Mouse (Mus musculus) intestine, embryonic 15.5 days (tissue): ENCODE data around the gene She. TPM values are rescaled to one million over a fixed set of nuclear protein-coding genes. Genes with fewer than 3 reads are reported as not detected.

Source experiments
- ATAC-seq: fragments of 200-750 bp; cut with Nextera tagmentation; 2 replicates; pipeline ENCODE4 v1.8.0; 2017; ENCODE audit warnings: moderate TSS enrichment, moderate library complexity
- H3K27ac ChIP-seq: fragments of 300-500 bp; sonication (generic); 2 replicates; pipeline ENCODE4 v1.5.1; 2015; ENCODE audit warnings: mild to moderate bottlenecking, inconsistent platforms
- H3K27me3 ChIP-seq: fragments of 300-500 bp; sonication (generic); replicated peaks from 2 replicates; pipeline ENCODE4 v1.6.1; 2015; ENCODE audit warnings: inconsistent platforms
- H3K36me3 ChIP-seq: fragments of 300-500 bp; sonication (generic); 2 replicates; pipeline ENCODE4 v1.6.1; 2015; ENCODE audit warnings: inconsistent platforms
- H3K4me1 ChIP-seq: fragments of 300-500 bp; sonication (generic); replicated peaks from 2 replicates; pipeline ENCODE4 v1.6.1; 2015; ENCODE audit warnings: inconsistent platforms
- H3K4me2 ChIP-seq: fragments of 300-500 bp; sonication (generic); replicated peaks from 2 replicates; pipeline ENCODE4 v1.6.1; 2015; ENCODE audit warnings: mild to moderate bottlenecking, inconsistent platforms
- H3K4me3 ChIP-seq: fragments of 300-500 bp; sonication (generic); replicated peaks from 2 replicates; pipeline ENCODE4 v1.5.1; 2015; ENCODE audit warnings: inconsistent platforms
- H3K9ac ChIP-seq: fragments of 300-500 bp; sonication (generic); 2 replicates; pipeline ENCODE4 v1.6.1; 2015; ENCODE audit warnings: inconsistent platforms
- H3K9me3 ChIP-seq: fragments of 300-500 bp; sonication (generic); 2 replicates; pipeline ENCODE4 v1.6.1; 2016; ENCODE audit warnings: inconsistent platforms
- WGBS: fragments of 180-500 bp; shearing (Covaris S2); methylation state at CpG from one replicate; pipeline ENCODE4 v1.1.7; 2015; 5-methylcytosine and 5-hydroxymethylcytosine counted together
- polyA plus RNA-seq: library from polyadenylated mRNA; unstranded; fragments of >200 nt; fragmentation: Nextera tagmentation; extraction: Ambion mirVana; gene quantifications from 2 replicates; pipeline ENCODE4 v1.2.1, GENCODE M21; 2015

Gene She
- polyA plus RNA-seq, 1 experiment from 2014 or later = 3.8 TPM

GRCm38 (mm10) chr3:89800774-89801506 is 30.2 kb upstream of the She start:
- WGBS = 64% methylated on average over 5 of the region's 5 CpGs
- H3K4me3 ChIP-seq = no peak overlapping the region
- H3K27me3 ChIP-seq = no peaks in the 10 kb centered on the region
- ATAC-seq = no peak
- H3K4me2 ChIP-seq = no peak overlapping the region
- no peaks in the 10 kb centered on the region for H3K9me3 ChIP-seq
- H3K36me3 ChIP-seq = no peaks in the 10 kb centered on the region
- H3K27ac ChIP-seq = no peak overlapping the region
- H3K9ac ChIP-seq = no peak overlapping the region
- peaks cover 9% of the 10 kb centered on the region; the same call in 1 of the 2 replicates for H3K4me1 ChIP-seq

GRCm38 (mm10) chr3:89801507-89801847 is 29.7 kb upstream of the She start:
- Histone ChIP-seq H3K27ac (no peak overlapping the region), H3K4me2 (no peak overlapping the region), H3K9me3 (no peaks in the 10 kb centered on the region), H3K9ac (no peak overlapping the region), H3K4me3 (no peak overlapping the region), H3K4me1 (peaks cover 7% of the 10 kb centered on the region; the same call in 1 of the 2 replicates), H3K36me3 (no peaks in the 10 kb centered on the region), H3K27me3 (no peaks in the 10 kb centered on the region)
- WGBS = 10% methylated on average over 3 of the region's 3 CpGs
- ATAC-seq = peak; percentile 78; the same call in 1 of the 2 replicates

- Histone ChIP-seq H3K4me3 (no peak overlapping the region), H3K36me3 (no peaks in the 10 kb centered on the region), H3K27me3 (no peaks in the 10 kb centered on the region), H3K4me1 (peaks cover 7% of the 10 kb centered on the region; the same call in 1 of the 2 replicates), H3K9me3 (no peaks in the 10 kb centered on the region), H3K9ac (no peak overlapping the region), H3K27ac (no peak overlapping the region), H3K4me2 (no peak overlapping the region)
- 77% methylated on average over 15 of the region's 15 CpGs for whole genome bisulfite sequencing
- no peak for ATAC-seq
Observed at GRCm38 (mm10) chr3:89802876-89803275, 28.3 kb upstream of the She start.

GRCm38 (mm10) chr3:89805179-89805578 is 26.0 kb upstream of the She start:
- no peak overlapping the region for H3K4me3 ChIP-seq
- no peaks in the 10 kb centered on the region for H3K36me3 ChIP-seq
- ATAC-seq = no peak
- H3K27ac ChIP-seq = no peak overlapping the region
- no peaks in the 10 kb centered on the region for H3K27me3 ChIP-seq
- H3K4me2 ChIP-seq = no peak overlapping the region
- 67% methylated on average over 4 of the region's 4 CpGs for WGBS
- H3K9ac ChIP-seq = no peak overlapping the region
- H3K4me1 ChIP-seq = 0 out of 2 replicates have a peak, but pooled peaks cover 2% of the 10 kb centered on the region
- H3K9me3 ChIP-seq = no peaks in the 10 kb centered on the region

GRCm38 (mm10) chr3:89806751-89807150 is 24.4 kb upstream of the She start:
- H3K4me3 ChIP-seq = no peak overlapping the region
- ATAC-seq = no peak
- no peak overlapping the region for H3K27ac ChIP-seq
- H3K4me1 ChIP-seq = 0 out of 2 replicates have a peak, but pooled peaks cover 2% of the 10 kb centered on the region
- 89% methylated on average over 2 of the region's 2 CpGs for WGBS
- H3K9me3 ChIP-seq = no peaks in the 10 kb centered on the region
- no peaks in the 10 kb centered on the region for H3K36me3 ChIP-seq
- H3K27me3 ChIP-seq = no peaks in the 10 kb centered on the region
- H3K9ac ChIP-seq = no peak overlapping the region
- no peak overlapping the region for H3K4me2 ChIP-seq

GRCm38 (mm10) chr3:89807171-89807570 is 24.0 kb upstream of the She start:
- H3K4me1 ChIP-seq = no peaks in the 10 kb centered on the region
- no peaks in the 10 kb centered on the region for H3K9me3 ChIP-seq
- no peaks in the 10 kb centered on the region for H3K27me3 ChIP-seq
- H3K9ac ChIP-seq = no peak overlapping the region
- H3K36me3 ChIP-seq = no peaks in the 10 kb centered on the region
- WGBS = 93% methylated on average over 3 of the region's 3 CpGs
- ATAC-seq = no peak
- H3K4me2 ChIP-seq = no peak overlapping the region
- no peak overlapping the region for H3K4me3 ChIP-seq
- H3K27ac ChIP-seq = no peak overlapping the region

GRCm38 (mm10) chr3:89807881-89808280 is 23.3 kb upstream of the She start:
- Histone ChIP-seq H3K9ac (no peak overlapping the region), H3K27ac (no peak overlapping the region), H3K4me2 (no peak overlapping the region)

GRCm38 (mm10) chr3:89808638-89809037 is 22.5 kb upstream of the She start:
- no peak overlapping the region for H3K4me2 ChIP-seq
- H3K4me1 ChIP-seq = no peaks in the 10 kb centered on the region
- WGBS = 40% methylated on average over 9 of the region's 9 CpGs
- no peak overlapping the region for H3K4me3 ChIP-seq
- no peak overlapping the region for H3K27ac ChIP-seq
- H3K9me3 ChIP-seq = no peaks in the 10 kb centered on the region
- peak; percentile 45 for ATAC-seq
- no peaks in the 10 kb centered on the region for H3K27me3 ChIP-seq
- H3K9ac ChIP-seq = no peak overlapping the region
- H3K36me3 ChIP-seq = no peaks in the 10 kb centered on the region

More at GRCm38 (mm10) chr3:89807881-89808280, 23.3 kb upstream of the She start:
- no peaks in the 10 kb centered on the region for H3K4me1 ChIP-seq
- WGBS = 71% methylated on average over 5 of the region's 5 CpGs
- H3K9me3 ChIP-seq = no peaks in the 10 kb centered on the region
- no peaks in the 10 kb centered on the region for H3K36me3 ChIP-seq
- ATAC-seq = peak; percentile 61; the same call in 1 of the 2 replicates
- H3K4me3 ChIP-seq = no peak overlapping the region
- no peaks in the 10 kb centered on the region for H3K27me3 ChIP-seq

GRCm38 (mm10) chr3:89810841-89811240 is 20.3 kb upstream of the She start:
- no peaks in the 10 kb centered on the region for H3K36me3 ChIP-seq

GRCm38 (mm10) chr3:89812166-89812565 is 19.0 kb upstream of the She start:
- Histone ChIP-seq H3K4me1 (no peaks in the 10 kb centered on the region), H3K27ac (no peak overlapping the region), H3K4me3 (no peak overlapping the region), H3K36me3 (no peaks in the 10 kb centered on the region), H3K9ac (no peak overlapping the region), H3K9me3 (no peaks in the 10 kb centered on the region), H3K4me2 (no peak overlapping the region), H3K27me3 (no peaks in the 10 kb centered on the region)
- ATAC-seq = no peak
- 75% methylated on average over 3 of the region's 3 CpGs for WGBS

More at GRCm38 (mm10) chr3:89810841-89811240, 20.3 kb upstream of the She start:
- Histone ChIP-seq H3K4me3 (no peak overlapping the region), H3K9me3 (no peaks in the 10 kb centered on the region), H3K27me3 (no peaks in the 10 kb centered on the region), H3K9ac (no peak overlapping the region), H3K4me2 (no peak overlapping the region), H3K4me1 (no peaks in the 10 kb centered on the region), H3K27ac (no peak overlapping the region)
- no peak for ATAC-seq

- no peaks in the 10 kb centered on the region for H3K4me1 ChIP-seq
- no peak for ATAC-seq
- no peak overlapping the region for H3K4me2 ChIP-seq
- no peak overlapping the region for H3K9ac ChIP-seq
- WGBS = 70% methylated on average over 7 of the region's 7 CpGs
- H3K4me3 ChIP-seq = no peak overlapping the region
- H3K36me3 ChIP-seq = no peaks in the 10 kb centered on the region
- H3K27me3 ChIP-seq = no peaks in the 10 kb centered on the region
- no peaks in the 10 kb centered on the region for H3K9me3 ChIP-seq
- no peak overlapping the region for H3K27ac ChIP-seq
Observed at GRCm38 (mm10) chr3:89814051-89814450, 17.1 kb upstream of the She start.

- 61% methylated on average over 4 of the region's 4 CpGs for WGBS
- Histone ChIP-seq H3K27ac (no peak overlapping the region), H3K9me3 (no peaks in the 10 kb centered on the region), H3K27me3 (no peaks in the 10 kb centered on the region; the same call in 1 of the 2 replicates), H3K36me3 (no peaks in the 10 kb centered on the region), H3K4me1 (no peaks in the 10 kb centered on the region), H3K4me3 (no peak overlapping the region), H3K9ac (no peak overlapping the region), H3K4me2 (no peak overlapping the region)
- ATAC-seq = no peak
Observed at GRCm38 (mm10) chr3:89817056-89817455, 14.1 kb upstream of the She start.

GRCm38 (mm10) chr3:89818605-89819004 is 12.6 kb upstream of the She start:
- Histone ChIP-seq H3K27me3 (no peaks in the 10 kb centered on the region; the same call in 1 of the 2 replicates), H3K27ac (no peak overlapping the region), H3K4me1 (no peaks in the 10 kb centered on the region), H3K9me3 (no peaks in the 10 kb centered on the region), H3K4me3 (no peak overlapping the region), H3K9ac (no peak overlapping the region), H3K4me2 (no peak overlapping the region), H3K36me3 (no peaks in the 10 kb centered on the region)
- no peak for ATAC-seq
- 60% methylated on average over 3 of the region's 3 CpGs for WGBS
